Mouse (Mus musculus) cerebellum, postnatal 14 days (tissue): Measurements from ENCODE around the gene Htra1.

Experiments used
- DNase-seq, 2 experiments: peaks; one replicate each; pipeline ENCODE4 v3.0.0; 2021; ENCODE audit warnings: mixed read lengths in 2 of 2

Gene Htra1

GRCm38 (mm10) chr7:130935793-130936471 is at the start of gene Htra1:
Htra1 (plus strand) TSS chr7:130936111.
- DNase-seq = peak; percentile 71 to 77

- no peak for DNase-seq
Measured at GRCm38 (mm10) chr7:130886246-130886645, 49.7 kb upstream of the Htra1 start.

DNA sequence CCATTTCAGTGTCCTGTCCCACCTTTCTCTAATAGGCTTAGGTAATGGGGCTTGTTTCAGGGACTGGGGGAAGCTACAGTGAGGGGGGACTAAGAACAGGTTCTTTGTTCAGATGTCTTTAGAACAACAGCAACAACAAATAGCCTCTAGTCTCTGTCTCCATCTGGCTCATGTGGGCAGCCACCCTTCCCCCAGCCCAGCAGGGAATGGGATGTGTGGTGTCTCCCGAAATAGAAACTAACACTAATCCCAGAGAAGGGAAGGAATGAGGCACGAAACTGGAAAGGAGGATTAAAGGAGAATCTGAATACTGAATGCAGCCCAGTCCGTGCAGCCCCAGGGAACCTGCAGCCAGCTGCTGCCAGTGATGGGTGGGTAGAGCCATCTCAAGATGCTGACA is 48.0 kb upstream of the Htra1 start:
- peak; percentile 57 to 60 for DNase-seq

DNA sequence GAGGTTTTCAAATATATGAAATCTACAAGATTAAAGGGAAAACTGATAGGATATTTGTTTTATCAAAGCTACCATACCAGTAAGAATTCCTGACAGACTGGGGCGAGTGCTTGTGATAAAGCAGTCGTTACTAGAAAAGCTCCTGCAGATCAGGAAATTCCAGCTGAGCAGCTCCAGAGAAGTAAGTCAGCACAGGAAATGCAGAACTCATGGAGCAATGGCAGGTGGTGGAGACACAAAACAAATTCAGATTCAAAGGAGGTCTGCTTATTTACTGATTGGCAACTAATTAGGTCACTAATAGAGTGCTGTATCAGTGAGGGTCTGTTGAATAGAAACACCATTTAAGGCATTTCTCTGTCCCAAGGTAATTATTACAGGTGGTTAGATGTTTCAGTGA is 45.0 kb upstream of the Htra1 start:
- no peak for DNase-seq

DNA sequence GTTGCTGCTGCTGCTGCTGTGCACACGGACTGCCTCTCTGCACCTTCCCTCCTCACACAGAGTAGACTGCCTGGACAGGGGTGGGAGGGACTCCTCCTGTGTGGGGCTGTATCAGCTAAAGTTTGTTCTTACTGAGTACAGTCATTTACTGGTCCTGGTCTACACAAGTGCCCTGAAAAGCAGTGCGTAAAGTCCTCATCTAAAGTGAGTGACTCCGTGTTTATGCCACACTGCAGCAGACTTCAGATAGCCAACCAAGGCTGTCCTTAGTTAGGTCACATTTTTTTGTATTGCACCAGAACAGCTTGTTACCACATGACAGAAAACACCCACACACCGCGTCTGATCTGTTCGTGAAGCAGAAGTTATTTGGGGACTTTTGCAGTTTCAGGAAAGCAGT is 42.9 kb upstream of the Htra1 start:
- no peak for DNase-seq

DNA sequence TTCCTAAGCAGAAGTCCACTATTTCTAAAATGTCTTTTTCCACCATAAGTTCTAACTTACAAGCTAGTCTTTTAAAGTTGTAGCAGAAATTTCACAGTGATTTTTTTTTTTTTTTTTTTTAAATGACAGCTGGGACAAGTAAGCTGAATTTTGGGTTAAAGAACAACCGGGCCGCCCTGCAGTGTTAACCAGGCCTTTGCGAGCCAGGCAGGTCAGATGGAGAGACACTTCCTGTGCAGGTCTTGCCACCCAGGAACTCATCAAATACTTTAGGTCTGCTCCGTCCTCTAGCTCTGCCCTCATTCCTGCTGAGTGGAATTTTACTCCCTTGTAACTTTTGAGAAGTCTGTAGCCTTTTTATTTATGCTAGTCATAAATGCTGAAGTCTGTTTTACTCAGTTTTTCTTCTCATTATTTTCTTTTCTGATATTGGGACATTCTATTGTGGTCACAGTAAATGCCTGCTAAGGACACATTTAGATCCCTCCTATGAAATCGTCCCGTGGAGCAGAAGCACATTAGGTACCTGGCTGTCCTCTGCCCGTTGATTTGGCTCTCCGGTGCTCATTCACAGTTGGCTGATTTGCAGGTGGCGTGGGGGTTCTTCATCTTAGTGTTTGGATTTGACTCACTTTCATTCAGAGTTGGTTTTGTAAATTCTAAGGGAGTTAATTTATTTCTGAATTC is 40.8 kb upstream of the Htra1 start:
- peak; percentile 45 to 60 for DNase-seq

- peak in 1 of 2 experiments; percentile 37 for DNase-seq
Measured at GRCm38 (mm10) chr7:130895618-130895945, 40.3 kb upstream of the Htra1 start.

- DNase-seq = peak in 1 of 2 experiments; percentile 29
Measured at GRCm38 (mm10) chr7:130896064-130896463, 39.8 kb upstream of the Htra1 start.

DNA sequence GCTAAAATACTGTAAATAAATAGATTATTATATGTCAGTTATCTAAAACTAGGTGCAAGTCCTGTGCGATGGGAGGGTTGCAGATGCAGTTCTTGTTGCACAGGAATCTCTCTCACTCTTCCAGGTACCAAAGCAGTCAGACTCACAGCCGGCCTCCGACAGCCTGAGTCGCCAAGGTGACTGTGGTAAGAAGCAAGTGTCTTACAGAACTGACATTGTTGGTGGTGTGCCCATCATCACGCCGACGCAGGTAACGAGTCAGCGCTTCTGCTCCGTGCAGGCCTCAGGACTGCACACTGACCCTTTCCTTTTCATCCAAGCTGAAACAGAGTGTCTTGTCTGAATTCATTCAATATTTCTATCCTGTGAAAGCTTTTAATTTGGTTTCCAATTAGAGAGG is 38.7 kb upstream of the Htra1 start:
- no peak for DNase-seq

DNA sequence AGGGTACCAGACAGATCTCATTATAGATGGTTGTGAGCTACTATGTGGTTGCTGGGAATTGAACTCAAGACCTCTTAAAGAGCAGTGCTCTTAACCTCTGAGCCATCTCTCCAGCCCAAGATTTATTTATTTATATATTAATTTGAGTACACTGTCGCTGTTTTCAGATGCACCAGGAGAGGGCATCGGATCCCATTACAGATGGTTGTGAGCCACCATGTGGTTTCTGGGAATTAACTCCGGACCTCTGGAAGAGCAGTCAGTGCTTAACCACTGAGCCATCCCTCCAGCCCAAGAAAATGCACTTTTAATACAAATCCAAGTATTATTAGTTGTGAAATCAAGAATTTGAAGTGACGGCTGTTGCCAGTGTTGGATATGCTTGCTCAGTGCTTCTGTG is 37.5 kb upstream of the Htra1 start:
- peak; percentile 29 to 53 for DNase-seq

GRCm38 (mm10) chr7:130900233-130900848 is 35.6 kb upstream of the Htra1 start:
- no peak for DNase-seq

- no peak for DNase-seq
Measured at GRCm38 (mm10) chr7:130902929-130903328, 33.0 kb upstream of the Htra1 start.

DNA sequence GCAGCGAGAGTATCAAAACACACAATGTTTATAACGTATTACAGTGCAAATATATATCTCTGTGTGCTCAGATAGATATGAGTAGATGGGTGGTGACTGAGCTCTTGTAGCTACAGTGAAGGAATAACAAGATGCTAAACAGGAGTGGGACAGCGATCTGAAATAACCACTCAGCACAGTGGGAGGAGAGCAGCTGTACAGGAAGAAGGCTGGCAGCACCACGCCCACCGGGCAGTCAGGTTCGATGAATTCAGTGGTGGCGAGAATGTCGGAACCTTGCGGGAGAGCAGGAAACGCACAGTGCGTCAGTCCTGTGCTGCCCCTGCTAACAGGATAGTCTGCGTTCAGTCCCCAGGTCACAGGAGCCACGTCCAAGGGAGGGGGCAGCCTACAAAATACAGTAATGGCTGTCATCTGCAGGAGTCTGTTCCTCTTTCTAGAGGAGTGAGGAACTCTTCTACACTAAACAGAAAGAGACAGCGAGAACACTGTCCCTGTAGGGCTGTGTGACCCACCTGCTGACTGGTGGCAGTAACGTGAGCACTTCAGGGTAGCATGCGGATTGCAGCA is 32.3 kb upstream of the Htra1 start:
- DNase-seq = no peak

DNA sequence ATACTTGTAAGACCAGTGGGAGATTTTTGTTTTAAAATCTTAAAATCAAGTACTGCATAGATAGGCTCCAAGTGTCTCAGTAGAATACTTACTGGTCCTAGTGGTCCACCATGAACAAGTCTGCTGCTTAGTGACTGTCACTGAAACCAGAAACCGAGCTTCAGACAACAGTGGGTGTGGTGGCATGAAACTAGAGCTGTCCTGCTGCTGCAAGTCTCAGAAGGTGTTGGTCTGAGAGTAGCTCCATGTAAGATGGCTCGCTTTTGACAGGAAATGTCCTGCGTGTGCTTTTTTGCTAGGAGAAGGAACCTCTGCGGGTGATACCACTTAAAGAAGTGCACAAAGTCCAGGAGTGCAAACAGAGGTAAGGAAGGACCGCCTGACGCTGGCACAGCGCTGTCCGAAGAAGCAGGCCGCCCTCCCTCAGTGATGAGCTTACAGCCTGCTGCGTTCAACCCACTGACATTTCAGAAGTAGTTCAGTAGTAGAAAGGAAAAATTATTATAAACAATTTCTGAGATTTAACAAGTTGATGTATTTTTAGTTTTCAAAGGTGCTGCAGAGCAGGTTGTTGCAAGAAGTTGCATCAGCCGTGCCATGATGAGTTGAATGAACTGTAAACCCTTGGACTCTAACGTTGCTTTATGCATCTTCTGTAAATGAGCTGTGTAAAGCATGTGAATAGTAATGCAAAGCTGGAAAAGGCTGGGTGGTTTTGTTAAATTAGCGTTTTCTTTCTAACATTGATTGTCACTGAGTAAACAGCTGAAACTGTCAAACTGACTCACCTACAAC is 31.1 kb upstream of the Htra1 start:
- no peak for DNase-seq

DNA sequence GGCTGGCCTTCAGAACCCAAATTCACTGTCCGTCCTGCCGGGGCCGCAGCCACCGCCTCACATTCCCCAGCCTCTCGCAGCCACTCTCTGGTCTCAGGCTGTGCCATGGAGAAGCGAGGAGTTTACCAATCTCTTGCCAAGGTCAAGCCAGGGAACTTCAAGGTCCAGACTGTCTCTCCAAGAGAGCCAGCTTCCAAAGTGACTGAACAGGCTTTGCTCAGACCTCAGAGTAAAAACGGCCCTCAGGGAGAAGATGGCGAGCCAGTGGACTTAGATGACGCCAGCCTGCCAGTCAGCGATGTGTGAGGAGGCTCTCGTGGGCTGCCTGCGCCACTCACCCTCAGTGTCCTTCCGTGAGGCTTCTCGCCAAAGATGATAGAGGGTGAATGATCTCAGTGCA is 25.1 kb upstream of the Htra1 start:
- DNase-seq = no peak

GRCm38 (mm10) chr7:130914693-130915363 is 21.1 kb upstream of the Htra1 start:
- peak; percentile 62 to 72 for DNase-seq

- DNase-seq = no peak
Measured at GRCm38 (mm10) chr7:130918260-130918659, 17.7 kb upstream of the Htra1 start.

- DNase-seq = peak; percentile 55 to 67
Measured at GRCm38 (mm10) chr7:130922981-130923731, 12.8 kb upstream of the Htra1 start.

DNA sequence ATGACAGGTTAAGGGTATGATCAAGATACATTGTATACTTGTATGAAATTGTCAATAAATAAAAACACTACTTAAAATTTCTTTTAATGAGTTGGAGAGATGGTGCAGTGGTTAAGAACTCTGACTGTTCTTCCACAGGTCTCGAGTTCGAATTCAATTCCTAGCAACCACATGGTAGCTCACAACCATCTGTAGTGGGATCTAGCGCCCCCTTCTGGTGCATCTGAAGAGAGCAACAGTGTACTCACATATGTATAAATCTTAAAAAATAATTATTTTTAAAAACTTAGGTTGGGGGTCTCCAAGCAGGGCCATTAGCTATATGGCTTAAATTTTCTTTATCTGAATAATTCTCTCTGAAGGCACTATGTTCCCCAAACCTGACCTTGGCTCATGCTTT is 5.5 kb upstream of the Htra1 start:
- no peak for DNase-seq

DNA sequence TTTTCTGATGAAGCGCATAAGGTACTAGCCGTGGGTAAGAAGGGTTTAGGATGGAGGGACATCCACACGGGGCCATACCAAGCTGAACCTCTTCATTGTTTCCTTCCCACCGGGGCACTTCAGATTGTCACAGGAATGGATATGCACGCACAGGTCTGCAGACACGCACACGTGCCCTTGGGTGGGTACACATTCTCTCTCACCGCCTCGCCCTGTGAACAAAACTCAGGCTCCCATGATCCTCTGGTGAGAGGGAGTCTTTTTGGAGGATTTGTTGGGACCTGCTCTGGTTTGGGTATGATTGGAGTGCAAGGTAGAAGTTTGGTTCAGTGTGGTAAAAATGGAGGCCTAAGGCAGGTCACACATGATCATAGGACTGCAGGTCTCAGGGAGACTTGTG is 3.0 kb upstream of the Htra1 start:
- no peak for DNase-seq

DNA sequence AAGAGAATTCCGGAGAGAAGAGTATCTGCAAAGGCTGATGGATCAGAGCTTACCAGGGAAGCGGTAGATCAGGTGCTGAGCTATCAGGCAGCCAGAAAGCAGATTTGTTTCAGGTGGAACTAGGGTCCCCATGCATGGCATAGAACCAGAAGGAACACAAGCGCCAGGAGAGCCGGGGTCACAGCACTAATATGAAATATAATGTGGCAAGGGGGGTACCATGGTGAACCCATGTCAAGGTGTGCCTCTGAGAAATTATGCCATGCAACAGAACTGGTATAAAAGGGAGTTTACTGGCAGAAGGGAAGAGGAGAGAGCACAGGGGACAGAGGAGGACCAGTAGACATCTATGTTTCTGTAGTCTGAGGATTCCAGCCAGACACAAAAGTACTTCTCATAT is 1.3 kb upstream of the Htra1 start:
- DNase-seq = no peak

DNA sequence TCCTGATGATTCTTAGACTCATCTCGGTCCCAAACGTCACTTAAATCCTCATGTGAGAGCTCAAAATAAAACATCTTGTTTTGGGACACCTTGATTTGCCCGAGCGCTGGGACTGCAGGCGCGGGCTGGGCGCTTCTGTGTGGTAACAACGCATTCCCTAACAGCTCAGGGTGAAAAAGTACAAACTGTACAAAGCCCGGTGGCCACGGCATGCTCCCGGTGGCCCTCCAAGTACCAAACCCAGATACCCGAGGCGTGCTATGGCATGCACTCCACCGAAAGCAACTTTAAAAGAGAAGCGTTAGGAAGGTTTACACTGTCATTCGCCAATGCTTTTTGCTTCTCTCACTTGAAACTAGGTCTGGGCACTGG is 504 bp upstream of the Htra1 start:
- DNase-seq = no peak
